Mouse (Mus musculus) CH12.LX (cell line): Measurements from ENCODE around the gene Smad6. TPM values are rescaled to one million over a fixed set of nuclear protein-coding genes. Genes with fewer than 3 reads are reported as not detected.

Experiments
- DNase-seq: peaks from one replicate; pipeline ENCODE4 v3.0.0-alpha.2; 2013; ENCODE audit errors: extremely low read depth
- H3K27ac ChIP-seq: 2 replicates; pipeline ENCODE4 v1.5.1; 2012; ENCODE audit warnings: low read depth, mild to moderate bottlenecking, control low read depth, moderate library complexity; ENCODE audit not compliant: insufficient read depth
- H3K27me3 ChIP-seq: replicated peaks from 2 replicates; pipeline ENCODE3; 2012; ENCODE audit warnings: inconsistent platforms
- H3K36me3 ChIP-seq, 2 experiments: replicated peaks in 1 of 2; 2 replicates each; pipeline versions ENCODE3 to v1.6.1; 2012; ENCODE audit warnings: inconsistent platforms in 1 of 2, low read length in 1 of 2, mild to moderate bottlenecking in 1 of 2, mixed read lengths in 1 of 2, moderate library complexity in 1 of 2; ENCODE audit not compliant: control insufficient read depth in 1 of 2, insufficient read depth in 1 of 2
- H3K4me1 ChIP-seq, 2 experiments: 2 replicates each; pipeline ENCODE4 v1.6.1; 2012; ENCODE audit warnings: inconsistent platforms in 1 of 2, moderate library complexity in 1 of 2; ENCODE audit not compliant: insufficient read depth in 2 of 2, control insufficient read depth in 1 of 2
- H3K4me2 ChIP-seq: 2 replicates; pipeline ENCODE4 v1.6.1; 2012; ENCODE audit warnings: low read depth, mild to moderate bottlenecking, control low read depth; ENCODE audit not compliant: poor library complexity, insufficient read depth, severe bottlenecking
- H3K4me3 ChIP-seq, 3 experiments: fragments of 150-350 bp in 1 of 3; sonication (generic) in 1 of 3; replicated peaks in 1 of 3; 2 replicates each; pipeline versions ENCODE3 to v1.5.1; 2011 to 2012; ENCODE audit warnings: low read depth in 2 of 3, low read length in 2 of 3, mild to moderate bottlenecking in 2 of 3, moderate library complexity in 2 of 3, control low read depth in 1 of 3, improper control_type of control experiment in 1 of 3, inconsistent platforms in 1 of 3, mixed read lengths in 1 of 3; ENCODE audit not compliant: poor library complexity in 1 of 3
- H3K79me2 ChIP-seq: replicated peaks from 2 replicates; pipeline ENCODE4 v1.6.1; 2012; ENCODE audit warnings: mild to moderate bottlenecking, moderate library complexity; ENCODE audit not compliant: control insufficient read depth, poor library complexity, insufficient read depth, severe bottlenecking; ENCODE audit errors: extremely low read depth
- H3K9ac ChIP-seq: 2 replicates; pipeline ENCODE4 v1.6.1; 2012; ENCODE audit warnings: low read depth, mild to moderate bottlenecking, control low read depth, moderate library complexity; ENCODE audit not compliant: insufficient read depth
- H3K9me3 ChIP-seq: replicated peaks from 2 replicates; pipeline ENCODE3; 2012; ENCODE audit warnings: low read length, inconsistent platforms, mixed read lengths
- BHLHE40 ChIP-seq: IDR thresholded peaks from 2 replicates; pipeline ENCODE4 v1.6.1; 2011; ENCODE audit warnings: mild to moderate bottlenecking, low read depth, low read length, improper control_type of control experiment
- CHD2 ChIP-seq: IDR thresholded peaks from 2 replicates; pipeline ENCODE4 v1.6.1; 2011; ENCODE audit warnings: low read length, improper control_type of control experiment
- CTCF ChIP-seq, 2 experiments: IDR thresholded peaks in 1 of 2; conservative IDR thresholded peaks in 1 of 2; 2 replicates each; pipeline ENCODE4 v1.5.1; 2011 to 2012; ENCODE audit warnings: low read depth in 2 of 2, low read length in 2 of 2, improper control_type of control experiment in 1 of 2, inconsistent platforms in 1 of 2, mild to moderate bottlenecking in 1 of 2, moderate library complexity in 1 of 2
- ELF1 ChIP-seq: IDR thresholded peaks from 2 replicates; pipeline ENCODE4 v1.6.1; 2014; ENCODE audit warnings: low read depth, mild to moderate bottlenecking, inconsistent platforms, low read length, improper control_type of control experiment
- EP300 ChIP-seq: IDR thresholded peaks from 2 replicates; pipeline ENCODE4 v1.6.1; 2011; ENCODE audit warnings: low read length, improper control_type of control experiment
- ETS1 ChIP-seq: conservative IDR thresholded peaks from 2 replicates; pipeline ENCODE4 v1.6.1; 2012; ENCODE audit warnings: low read depth, mild to moderate bottlenecking, inconsistent platforms, low read length, improper control_type of control experiment, moderate library complexity
- GABPA ChIP-seq: IDR thresholded peaks from 2 replicates; pipeline ENCODE4 v1.6.1; 2012; ENCODE audit warnings: low read depth, low read length, improper control_type of control experiment, inconsistent platforms; ENCODE audit not compliant: insufficient replicate concordance
- IRF4 ChIP-seq: IDR thresholded peaks from 2 replicates; pipeline ENCODE4 v1.6.1; 2014; ENCODE audit warnings: low read depth, mild to moderate bottlenecking, inconsistent platforms, low read length, improper control_type of control experiment
- JUN ChIP-seq: IDR thresholded peaks from 2 replicates; pipeline ENCODE4 v1.6.1; 2011; ENCODE audit warnings: low read depth, mild to moderate bottlenecking, low read length, improper control_type of control experiment, moderate library complexity; ENCODE audit not compliant: insufficient read depth
- MAFK ChIP-seq: IDR thresholded peaks from 2 replicates; pipeline ENCODE4 v1.6.1; 2011; ENCODE audit warnings: low read length, improper control_type of control experiment; ENCODE audit not compliant: insufficient replicate concordance
- MAX ChIP-seq: IDR thresholded peaks from 2 replicates; pipeline ENCODE4 v1.6.1; 2011; ENCODE audit warnings: low read length, improper control_type of control experiment
- MAZ ChIP-seq: IDR thresholded peaks from 2 replicates; pipeline ENCODE4 v1.6.1; 2012; ENCODE audit warnings: low read depth, mild to moderate bottlenecking, inconsistent platforms, low read length, improper control_type of control experiment, moderate library complexity
- MEF2A ChIP-seq: IDR thresholded peaks from 2 replicates; pipeline ENCODE4 v1.6.1; 2014; ENCODE audit warnings: low read depth, mild to moderate bottlenecking, inconsistent platforms, low read length, improper control_type of control experiment, borderline replicate concordance
- MXI1 ChIP-seq: IDR thresholded peaks from 2 replicates; pipeline ENCODE4 v1.6.1; 2011; ENCODE audit warnings: mild to moderate bottlenecking, low read depth, low read length, improper control_type of control experiment
- MYC ChIP-seq: IDR thresholded peaks from 2 replicates; pipeline ENCODE4 v1.6.1; 2011; ENCODE audit warnings: low read depth, mild to moderate bottlenecking, improper control_type of control experiment, low read length
- NELFE ChIP-seq: IDR thresholded peaks from 2 replicates; pipeline ENCODE4 v1.6.1; 2011; ENCODE audit warnings: low read depth, low read length, improper control_type of control experiment
- NRF1 ChIP-seq: IDR thresholded peaks from 2 replicates; pipeline ENCODE4 v1.6.1; 2014; ENCODE audit warnings: low read depth, mild to moderate bottlenecking, inconsistent platforms, low read length, improper control_type of control experiment, moderate library complexity
- PAX5 ChIP-seq: IDR thresholded peaks from 2 replicates; pipeline ENCODE4 v1.6.1; 2012; ENCODE audit warnings: low read length, inconsistent platforms, mixed read lengths
- POLR2AphosphoS2 ChIP-seq: IDR thresholded peaks from 2 replicates; pipeline ENCODE4 v1.6.1; 2011; ENCODE audit warnings: low read depth, low read length, improper control_type of control experiment
- RAD21 ChIP-seq: IDR thresholded peaks from 2 replicates; pipeline ENCODE4 v1.6.1; 2011; ENCODE audit warnings: low read depth, mild to moderate bottlenecking, low read length, improper control_type of control experiment, moderate library complexity
- RCOR1 ChIP-seq: conservative IDR thresholded peaks from 2 replicates; pipeline ENCODE4 v1.6.1; 2012; ENCODE audit warnings: low read depth, mild to moderate bottlenecking, inconsistent platforms, low read length, improper control_type of control experiment
- SIN3A ChIP-seq: IDR thresholded peaks from 2 replicates; pipeline ENCODE4 v1.6.1; 2012; ENCODE audit warnings: low read length, improper control_type of control experiment, inconsistent platforms
- SMC3 ChIP-seq: IDR thresholded peaks from 2 replicates; pipeline ENCODE4 v1.6.1; 2011; ENCODE audit warnings: low read depth, low read length, improper control_type of control experiment
- TBP ChIP-seq: conservative IDR thresholded peaks from 2 replicates; pipeline ENCODE4 v1.6.1; 2011; ENCODE audit warnings: low read depth, low read length, improper control_type of control experiment
- TCF12 ChIP-seq: IDR thresholded peaks from 2 replicates; pipeline ENCODE4 v1.6.1; 2014; ENCODE audit warnings: low read depth, mild to moderate bottlenecking, inconsistent platforms, low read length, improper control_type of control experiment
- UBTF ChIP-seq: IDR thresholded peaks from 2 replicates; pipeline ENCODE4 v1.6.1; 2012; ENCODE audit warnings: low read depth, mild to moderate bottlenecking, inconsistent platforms, low read length, improper control_type of control experiment, moderate library complexity
- USF1 ChIP-seq: IDR thresholded peaks from 2 replicates; pipeline ENCODE4 v1.6.1; 2014; ENCODE audit warnings: low read depth, mild to moderate bottlenecking, inconsistent platforms, low read length, improper control_type of control experiment
- USF2 ChIP-seq: conservative IDR thresholded peaks from 2 replicates; pipeline ENCODE4 v1.6.1; 2011; ENCODE audit warnings: low read depth, low read length, improper control_type of control experiment
- ZC3H11A ChIP-seq: IDR thresholded peaks from 2 replicates; pipeline ENCODE4 v1.6.1; 2012; ENCODE audit warnings: low read depth, mild to moderate bottlenecking, inconsistent platforms, low read length, improper control_type of control experiment
- ZKSCAN1 ChIP-seq: IDR thresholded peaks from 2 replicates; pipeline ENCODE4 v1.6.1; 2012; ENCODE audit warnings: low read depth, inconsistent platforms, low read length, improper control_type of control experiment, borderline replicate concordance
- ZMIZ1 ChIP-seq: IDR thresholded peaks from 2 replicates; pipeline ENCODE4 v1.6.1; 2012; ENCODE audit warnings: low read depth, mild to moderate bottlenecking, inconsistent platforms, low read length, improper control_type of control experiment
- ZNF384 ChIP-seq: IDR thresholded peaks from 2 replicates; pipeline ENCODE4 v1.6.1; 2012; ENCODE audit warnings: low read depth, low read length, improper control_type of control experiment, inconsistent platforms
- dilution Hi-C: fragments of 300-500 bp; cut with MboI; formaldehyde crosslinking; loops from 2 replicates; pipeline ENCODE4 v1.14.3; 2020; ENCODE audit warnings: low sequenced_read_pairs; ENCODE audit not compliant: extremely low pct_unique_long_range_greater_than_20kb, extremely low pct_ligation_motif_present
- in situ Hi-C: fragments of 300-500 bp; cut with MboI; formaldehyde crosslinking; loops from 3 replicates; pipeline ENCODE4 v1.14.3; 2019; ENCODE audit warnings: low sequenced_read_pairs, low pct_ligation_motif_present, low pct_unique_long_range_greater_than_20kb, mixed read lengths
- polyA plus RNA-seq: library from polyadenylated mRNA; unstranded; fragments of >175 nt; gene quantifications from 2 replicates; pipeline ENCODE4 v1.2.1, GENCODE M21; 2012; ENCODE audit warnings: low read depth; ENCODE audit not compliant: insufficient read length
- total RNA-seq, 2 experiments: library from RNA; depleted of rRNA; stranded (reverse); fragments of 300-350 nt in 1 of 2; fragments of >200 nt in 1 of 2; gene quantifications; 2 replicates each; pipeline ENCODE4 v1.2.3; 2012 to 2014

The Smad6 gene
- total and polyA plus RNA-seq, 3 experiments, result not detected

DNA sequence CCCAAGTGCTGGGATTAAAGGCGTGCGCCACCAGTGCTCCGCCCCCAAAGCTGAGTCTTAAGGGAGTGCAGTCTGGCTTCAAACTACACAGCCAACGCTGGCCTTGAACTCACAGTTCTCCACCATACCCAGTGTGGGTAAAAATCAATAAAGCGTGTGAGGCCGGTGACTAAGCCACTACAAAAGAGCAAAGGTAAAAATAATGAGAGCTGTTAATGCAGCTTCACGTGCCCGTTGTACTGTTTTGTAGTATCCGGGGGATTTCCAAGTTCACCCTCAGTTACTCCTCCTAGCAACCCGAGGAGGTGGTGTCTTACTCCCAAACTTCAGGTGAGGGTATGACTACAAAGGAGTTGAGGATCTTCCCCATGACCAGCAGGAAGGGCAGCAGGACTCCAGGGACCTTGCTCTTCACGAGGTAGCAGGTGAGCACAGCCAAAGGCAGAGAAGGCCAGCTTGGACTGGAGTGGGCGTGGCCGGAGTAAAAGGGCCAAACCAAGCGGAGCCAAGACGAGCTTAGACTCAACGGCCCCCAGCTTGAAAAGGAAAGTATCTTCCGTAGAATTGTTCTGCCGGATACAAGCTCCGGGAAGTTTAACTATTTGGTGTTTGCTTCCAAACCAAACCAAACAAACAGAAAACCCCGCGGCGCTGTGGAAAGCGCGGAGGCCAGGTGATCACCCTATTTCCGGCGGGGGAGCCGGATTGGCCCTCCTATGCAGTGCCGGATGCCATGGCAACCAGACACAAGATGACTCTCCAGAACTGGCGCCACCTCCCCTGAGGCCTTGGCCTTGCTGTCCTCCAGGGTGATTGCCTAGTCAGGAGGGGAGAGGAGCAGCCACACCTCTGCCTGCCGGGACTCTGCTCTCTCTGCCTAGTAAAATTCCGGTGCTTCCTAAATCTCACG lies 27.9 kb upstream of the Smad6 start:
- DNase-seq, result peak; percentile 76
- Histone ChIP-seq H3K4me3 (peak overlapping the region; percentile 34 to 63 (median 51)), H3K4me1 (peaks cover 11 to 37% of the 10 kb centered on the region in 2 experiments), H3K9me3 (no peaks in the 10 kb centered on the region), H3K4me2 (peak overlapping the region; percentile 96), H3K79me2 (no peaks in the 10 kb centered on the region)
- in situ Hi-C loops, result no loop called here
- no peak for TF ChIP-seq NRF1
- no peak for TF ChIP-seq UBTF
- TF ChIP-seq JUN, result no peak
- no peak for TF ChIP-seq MAFK
- TF ChIP-seq BHLHE40, result peak; percentile 91
- no peak for TF ChIP-seq EP300
- no peak for TF ChIP-seq PAX5
- TF ChIP-seq USF2, result no peak
- no peak for TF ChIP-seq RCOR1
- no peak for TF ChIP-seq TCF12
- TF ChIP-seq MAZ, result no peak
- no peak for TF ChIP-seq TBP
- no peak; the same call in 1 of the 2 replicates for TF ChIP-seq USF1
- peak; percentile 41; the same call in 1 of the 2 replicates for TF ChIP-seq SIN3A
- no peak for TF ChIP-seq NELFE
- TF ChIP-seq ZMIZ1, result no peak
- peak; percentile 62 for TF ChIP-seq MXI1
- TF ChIP-seq POLR2AphosphoS2, result no peak
- 0 out of 2 replicates have a peak, but pooled peaks have one; percentile 18 for TF ChIP-seq MAX
- no peak for TF ChIP-seq MYC
- no peak for TF ChIP-seq ZKSCAN1
- no peak for TF ChIP-seq CHD2
- no peak for TF ChIP-seq RAD21
- TF ChIP-seq CTCF (conservative IDR thresholded peaks at IDR 0.05 in 1 of 2, IDR thresholded peaks at IDR 0.05 in 1 of 2; ENCODE audit: low read depth in 2 of 2, low read length in 2 of 2), result no peak
- no peak for TF ChIP-seq SMC3
- TF ChIP-seq MEF2A, result no peak
- TF ChIP-seq ZC3H11A, result no peak
- no peak for TF ChIP-seq IRF4
- TF ChIP-seq ZNF384, result no peak
- no peak for TF ChIP-seq GABPA
- TF ChIP-seq ETS1, result no peak
- no peak for TF ChIP-seq ELF1
- TF ChIP-seq, all 38 proteins: peak for 4
- no peak overlapping the region for H3K27ac ChIP-seq
- H3K9ac ChIP-seq, result 0 out of 2 replicates have a peak overlapping the region, but pooled peaks have one; percentile 18
- no peaks in the 10 kb centered on the region for H3K36me3 ChIP-seq
- no peaks in the 10 kb centered on the region for H3K27me3 ChIP-seq
- dilution Hi-C loops, result no loop called here
